Mouse (Mus musculus): ENCODE data around the gene Abcc2.

Gene Abcc2

GRCm38 (mm10) chr19:43781980-43782379 is at the start of gene Abcc2:
Gene Abcc2, plus strand, starts transcription at chr19:43782192.
- DNase-seq (ENCODE audit: low spot score): no peak

- DNase-seq (ENCODE audit: low spot score): no peak
These were observed 43.6 kb upstream of the Abcc2 start for GRCm38 (mm10) chr19:43738409-43738808.

GRCm38 (mm10) chr19:43743401-43743800 is 38.6 kb upstream of the Abcc2 start:
- DNase-seq (ENCODE audit: low spot score): no peak

- no peak for DNase-seq (ENCODE audit: low spot score)
These were observed 36.3 kb upstream of the Abcc2 start for GRCm38 (mm10) chr19:43745740-43746139.

- no peak for DNase-seq (ENCODE audit: low spot score)
These were observed 34.1 kb upstream of the Abcc2 start for GRCm38 (mm10) chr19:43747877-43748276.

GRCm38 (mm10) chr19:43750008-43750407 is 32.0 kb upstream of the Abcc2 start:
- no peak for DNase-seq (ENCODE audit: low spot score)

GRCm38 (mm10) chr19:43752489-43753225 is 29.3 kb upstream of the Abcc2 start, which contains the start of the genes Cutc and Cox15:
Gene Cutc, plus strand, starts transcription at chr19:43752996.
Gene Cox15, minus strand, starts transcription at chr19:43753000.
- peak; percentile 96 for DNase-seq (ENCODE audit: low spot score)

- peak; percentile 75 for DNase-seq (ENCODE audit: low spot score)
These were observed 28.7 kb upstream of the Abcc2 start for GRCm38 (mm10) chr19:43753226-43753835.

- DNase-seq (ENCODE audit: low spot score): no peak
These were observed 27.8 kb upstream of the Abcc2 start for GRCm38 (mm10) chr19:43754237-43754636.

GRCm38 (mm10) chr19:43754872-43755271 is 27.1 kb upstream of the Abcc2 start:
- no peak for DNase-seq (ENCODE audit: low spot score)

GRCm38 (mm10) chr19:43760504-43760903 is 21.5 kb upstream of the Abcc2 start:
- peak; percentile 17 for DNase-seq (ENCODE audit: low spot score)

- no peak for DNase-seq (ENCODE audit: low spot score)
These were observed 20.3 kb upstream of the Abcc2 start for GRCm38 (mm10) chr19:43761543-43762256.

- DNase-seq (ENCODE audit: low spot score): no peak
These were observed 19.6 kb upstream of the Abcc2 start for GRCm38 (mm10) chr19:43762410-43762809.

- DNase-seq (ENCODE audit: low spot score): no peak
These were observed 15.5 kb upstream of the Abcc2 start for GRCm38 (mm10) chr19:43766451-43766850.

- DNase-seq (ENCODE audit: low spot score): no peak
These were observed 14.3 kb upstream of the Abcc2 start for GRCm38 (mm10) chr19:43767549-43768322.

GRCm38 (mm10) chr19:43769366-43769960 is 12.5 kb upstream of the Abcc2 start:
- no peak for DNase-seq (ENCODE audit: low spot score)

- no peak for DNase-seq (ENCODE audit: low spot score)
These were observed 11.4 kb upstream of the Abcc2 start for GRCm38 (mm10) chr19:43770584-43770983.

- DNase-seq (ENCODE audit: low spot score): no peak
These were observed 10.5 kb upstream of the Abcc2 start for GRCm38 (mm10) chr19:43771499-43771969.

GRCm38 (mm10) chr19:43772311-43772710 is 9.7 kb upstream of the Abcc2 start:
- DNase-seq (ENCODE audit: low spot score): no peak

GRCm38 (mm10) chr19:43775433-43775832 is 6.6 kb upstream of the Abcc2 start:
- no peak for DNase-seq (ENCODE audit: low spot score)

GRCm38 (mm10) chr19:43776561-43776960 is 5.4 kb upstream of the Abcc2 start:
- no peak for DNase-seq (ENCODE audit: low spot score)

- no peak for DNase-seq (ENCODE audit: low spot score)
These were observed 4.7 kb upstream of the Abcc2 start for GRCm38 (mm10) chr19:43777308-43777707.

All from ovary, postnatal 10 days (tissue).